Mouse (Mus musculus): Measurements from ENCODE around the gene Pten. TPM values are rescaled to one million over a fixed set of nuclear protein-coding genes. Genes with fewer than 3 reads are reported as not detected.

Gene Pten
- 54.1 and 63.6 TPM in 2 replicates for polyA plus RNA-seq (2012; ENCODE audit: low replicate concordance)

GRCm38 (mm10) chr19:32756900-32757725 is at the start of gene Pten:
Gene Pten, plus strand, starts transcription at chr19:32757497.

GRCm38 (mm10) chr19:32739686-32740085 is 17.6 kb upstream of the Pten start, which contains the start of gene Atad1:
Gene Atad1, minus strand, starts transcription at chr19:32739786.

Other genes starting within 250 kb of the Pten start
- gene Papss2, start 161.7 kb upstream of the Pten start, polyA plus RNA-seq (2012; ENCODE audit: low replicate concordance), result 0.05 and 0.08 TPM in 2 replicates
- gene Atad1, start 17.7 kb upstream of the Pten start, polyA plus RNA-seq (2012; ENCODE audit: low replicate concordance), result 0.15 and 3.0 TPM in 2 replicates